Mouse (Mus musculus) C2C12 (cell line): ENCODE results near the gene Fut11.

Experiments used
- CTCF ChIP-seq: IDR thresholded peaks from one replicate; pipeline ENCODE4 v1.5.1; 2011; ENCODE audit not compliant: control insufficient read depth, insufficient read depth, insufficient read length
- MYOG ChIP-seq: IDR thresholded peaks from one replicate; pipeline ENCODE4 v1.6.1; 2011; ENCODE audit not compliant: control insufficient read depth, insufficient read length; ENCODE audit errors: extremely low read depth
- USF1 ChIP-seq: IDR thresholded peaks from one replicate; pipeline ENCODE4 v1.6.1; 2011; ENCODE audit warnings: low read depth, mild to moderate bottlenecking, control low read depth, moderate library complexity

DNA sequence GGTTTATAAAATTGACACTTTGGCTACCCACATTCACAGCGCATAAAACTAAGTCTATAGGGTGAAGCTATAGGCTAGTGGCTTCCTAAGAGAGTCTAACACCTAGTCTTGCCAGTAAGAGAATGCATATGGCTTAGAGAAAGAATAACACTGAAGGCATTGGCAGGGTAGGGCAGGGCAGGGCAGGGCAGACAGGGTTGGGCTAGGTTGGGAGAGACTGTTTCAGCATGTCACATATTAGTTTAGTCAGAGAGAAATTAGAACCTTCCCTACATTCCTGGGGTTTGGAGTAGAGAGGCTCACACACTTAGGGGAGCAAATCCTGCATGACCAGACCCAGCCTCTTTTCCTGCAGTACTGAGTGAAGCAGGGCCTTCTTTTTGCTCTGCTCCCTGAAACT is 27.3 kb upstream of the Fut11 start:
- no peak for TF ChIP-seq CTCF
- no peak for TF ChIP-seq USF1
- no peak for TF ChIP-seq MYOG
